Mouse (Mus musculus): ENCODE measurements around the gene Slc44a2. TPM values are rescaled to one million over a fixed set of nuclear protein-coding genes. Genes with fewer than 3 reads are reported as not detected.
"Not testable (repeated sequence)": the region's sequence is repeated elsewhere in the genome, so short reads cannot be mapped to it uniquely, and the experiment has no call there.

Gene Slc44a2
- total RNA-seq (2021): 10 to 100 TPM; 63.4 to 65.0 TPM

DNA sequence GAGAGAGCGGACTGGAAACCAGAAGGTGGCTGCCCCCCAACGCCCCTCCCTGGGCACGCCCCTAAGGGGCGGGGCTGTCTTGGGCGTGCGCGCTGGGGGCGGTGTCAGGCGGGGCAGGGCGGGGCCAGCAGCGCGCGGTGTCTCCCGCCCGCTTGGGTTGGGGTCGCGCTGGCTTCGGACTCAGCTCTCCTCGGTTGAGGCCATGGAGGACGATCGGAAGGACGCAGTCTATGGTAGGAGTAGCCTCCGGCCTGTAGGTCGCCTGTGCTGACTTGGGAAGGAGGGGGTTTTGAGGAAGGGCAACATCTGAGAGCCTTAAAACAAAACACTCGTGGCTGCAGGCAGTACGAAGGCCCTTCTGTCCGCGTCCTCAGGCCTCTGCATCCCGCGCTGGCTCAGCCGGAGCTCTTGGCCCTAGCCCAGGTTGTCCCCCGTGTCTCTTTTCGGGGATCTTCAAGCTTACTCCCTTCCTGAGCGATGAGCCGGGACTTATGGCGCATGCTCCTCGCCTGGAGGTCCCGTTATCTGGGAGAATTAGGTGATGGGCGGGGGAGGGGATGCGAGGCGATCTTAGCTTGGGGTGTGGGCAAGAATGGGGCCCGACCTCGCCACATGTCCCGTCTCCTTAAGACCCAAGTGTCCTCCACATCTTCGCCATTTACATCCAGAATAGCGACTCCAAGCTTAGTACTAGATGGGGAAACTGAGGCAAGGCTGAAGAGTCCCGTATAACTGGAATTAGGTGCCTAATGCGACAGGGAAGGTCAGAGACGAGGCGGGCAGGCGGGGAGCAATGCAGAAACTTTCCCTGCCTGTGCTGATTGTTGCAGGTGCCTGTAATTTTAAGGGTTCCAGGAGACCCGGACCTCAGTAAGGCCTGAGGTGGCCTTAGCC, at the start of gene Slc44a2:
Slc44a2 (plus strand) TSS at position 80 of the 894 bp plus-strand sequence.
- peak; percentile 91 for DNase-seq

DNA sequence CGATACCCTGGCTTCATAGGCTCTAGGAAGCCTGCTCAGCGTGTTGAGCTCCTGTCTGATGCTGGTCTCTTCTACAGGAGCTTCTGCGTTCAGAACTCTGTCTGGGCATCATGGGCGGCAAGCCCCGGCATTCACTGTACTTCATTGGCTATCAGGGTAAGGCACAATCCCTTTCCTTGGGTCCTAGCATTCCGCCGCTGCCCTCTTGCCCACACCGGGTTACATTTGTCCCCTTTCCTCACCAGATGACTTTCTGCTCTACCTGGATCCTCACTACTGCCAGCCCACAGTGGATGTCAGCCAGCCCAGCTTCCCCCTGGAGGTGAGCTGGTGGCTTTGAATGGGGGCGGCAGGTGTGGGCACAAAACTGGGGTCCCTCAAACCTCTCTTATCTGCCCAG, 48.1 kb upstream of the Slc44a2 start:
- no peak for DNase-seq

DNA sequence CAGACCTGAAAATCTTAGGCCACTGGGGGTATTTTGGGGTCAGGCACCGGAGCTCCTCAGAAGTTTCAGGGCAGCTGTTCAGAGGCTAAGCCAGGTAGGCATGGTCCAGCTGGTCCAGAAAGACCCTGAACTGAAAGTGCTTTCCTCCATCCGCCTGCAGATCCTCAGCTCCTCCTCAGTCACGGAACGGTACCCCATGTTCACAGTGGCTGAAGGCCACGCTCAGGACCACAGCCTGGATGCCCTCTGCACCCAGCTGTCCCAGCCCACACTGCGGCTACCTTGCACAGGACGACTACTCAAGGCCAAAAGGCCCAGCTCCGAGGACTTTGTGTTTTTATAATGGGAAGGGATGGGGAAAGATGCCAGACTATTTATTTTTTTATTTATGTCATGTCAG, 47.4 kb upstream of the Slc44a2 start:
- no peak for DNase-seq

DNA sequence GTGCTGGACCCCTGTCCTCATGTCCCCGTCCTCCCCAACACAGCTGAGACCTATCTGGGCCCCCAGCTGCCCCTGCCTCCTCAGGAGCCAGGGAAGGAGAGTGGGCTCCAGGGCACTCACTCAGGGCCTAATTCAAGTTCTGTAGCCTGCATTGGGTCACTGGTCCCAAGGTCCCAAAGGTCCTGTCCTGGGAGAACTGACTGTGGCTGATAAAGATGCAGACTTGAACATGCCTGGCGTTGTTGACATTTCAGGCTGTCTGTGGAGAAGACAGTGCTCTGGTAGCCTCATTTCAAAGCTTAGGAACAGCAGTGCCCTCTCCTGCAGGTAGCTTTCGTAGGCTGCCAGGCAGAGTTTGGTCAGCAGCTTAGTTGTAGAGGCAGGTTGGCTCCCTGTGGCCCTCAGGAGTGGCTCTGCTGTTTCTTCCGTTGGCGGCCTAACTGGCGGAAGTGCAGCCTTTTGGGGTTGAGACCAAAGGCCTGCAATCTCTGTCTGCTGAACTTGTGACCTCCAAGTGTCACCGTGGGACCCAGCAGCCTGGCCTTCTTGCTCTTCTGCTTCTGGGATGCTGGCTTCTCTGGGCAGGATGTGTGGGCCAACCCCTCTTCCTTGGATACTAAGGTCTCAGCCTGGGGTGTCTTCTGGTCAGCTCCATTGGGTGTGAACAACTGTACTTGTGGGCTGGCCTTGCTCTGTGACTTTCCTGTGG, 46.8 kb upstream of the Slc44a2 start:
- no peak for DNase-seq

DNA sequence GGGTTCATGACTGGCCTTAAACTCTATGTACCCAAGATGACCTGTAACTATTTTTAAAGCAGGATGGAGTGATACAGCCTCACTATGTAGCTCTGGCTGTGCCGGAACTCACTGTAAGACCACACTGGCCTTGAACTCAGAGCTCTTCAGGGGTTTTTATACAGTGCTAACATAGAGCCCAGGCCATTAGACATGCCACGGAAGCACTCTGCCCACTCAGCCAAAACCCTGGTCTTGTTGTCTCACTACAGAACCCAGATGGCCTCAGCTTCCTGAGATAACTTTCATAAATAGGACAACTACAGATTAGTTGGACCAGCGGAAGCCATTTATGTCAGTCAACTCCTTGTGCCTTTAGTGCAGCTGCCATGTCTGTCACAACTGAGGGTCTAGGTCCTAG, 46.2 kb upstream of the Slc44a2 start:
- DNase-seq: no peak

DNA sequence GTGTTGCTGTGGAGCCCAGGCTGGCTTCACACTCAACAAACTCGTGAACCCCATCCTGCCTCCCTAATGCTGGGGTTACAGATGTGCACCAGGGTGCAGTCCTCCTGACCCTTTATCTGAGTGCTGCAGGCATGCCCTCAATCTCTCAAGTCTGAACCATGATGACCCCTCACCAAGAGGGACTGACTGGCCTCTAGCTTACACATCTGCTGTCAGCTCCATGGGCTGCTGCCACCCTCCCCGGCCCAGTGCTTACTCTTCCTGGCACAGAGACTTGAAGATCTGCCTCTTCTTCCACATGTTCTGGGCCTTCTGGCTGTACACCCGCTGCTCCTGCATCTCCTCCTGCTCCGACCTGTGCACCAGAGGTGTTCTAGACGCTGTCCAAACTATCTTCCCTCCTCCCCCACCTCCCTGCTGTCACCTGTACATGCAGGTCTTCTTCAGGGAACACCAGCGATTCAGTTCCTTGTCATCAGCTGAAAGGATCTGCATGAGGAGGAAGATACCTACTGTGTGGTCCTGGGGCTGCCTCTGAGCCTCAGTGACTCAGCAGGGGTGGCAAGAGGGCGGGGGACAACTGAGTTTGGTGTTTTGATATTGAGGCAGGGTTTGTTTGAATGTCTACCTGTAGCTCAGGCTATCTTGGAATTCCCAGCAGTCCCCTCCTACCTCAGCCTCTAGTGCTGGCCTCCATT, 45.3 kb upstream of the Slc44a2 start:
- DNase-seq: no peak

DNA sequence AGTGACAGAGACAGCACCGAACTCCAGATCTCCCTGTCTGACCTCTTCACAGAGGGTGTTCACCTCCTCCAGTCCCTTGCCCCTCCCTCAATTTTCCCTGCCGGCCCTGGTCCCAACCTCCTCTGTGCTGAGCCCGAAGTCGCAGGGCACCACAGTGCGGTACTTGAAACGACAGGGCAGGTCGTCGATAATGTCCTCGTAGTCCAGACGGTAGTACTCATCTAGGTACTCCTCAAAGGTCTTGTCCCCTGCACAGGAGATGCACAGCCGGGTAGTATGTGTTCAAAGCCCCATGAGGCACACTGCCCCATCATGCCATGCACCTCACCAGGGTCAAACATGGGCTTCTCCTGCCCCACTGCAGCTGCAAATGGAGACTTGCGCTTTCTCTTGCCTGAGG, 44.8 kb upstream of the Slc44a2 start:
- DNase-seq: no peak

DNA sequence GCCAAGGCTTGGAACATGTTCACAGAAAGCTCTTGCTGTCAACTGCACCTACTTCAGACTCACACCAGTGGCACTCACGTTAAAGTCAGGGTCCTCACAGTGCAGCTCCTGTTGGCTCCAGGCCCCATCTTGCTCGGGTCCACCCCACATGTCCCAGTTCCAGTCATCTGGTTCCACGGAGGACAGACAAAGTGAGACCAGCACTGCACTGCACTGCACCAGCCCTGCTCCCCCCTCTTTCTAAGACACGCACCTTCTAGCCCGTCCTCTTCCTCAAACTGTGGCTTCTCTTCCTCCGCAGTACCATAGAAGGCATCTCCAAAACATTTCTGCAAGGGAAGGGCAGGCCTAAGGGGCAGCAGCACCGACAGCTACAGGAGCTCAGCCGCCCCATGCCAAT, 44.2 kb upstream of the Slc44a2 start:
- DNase-seq: no peak

DNA sequence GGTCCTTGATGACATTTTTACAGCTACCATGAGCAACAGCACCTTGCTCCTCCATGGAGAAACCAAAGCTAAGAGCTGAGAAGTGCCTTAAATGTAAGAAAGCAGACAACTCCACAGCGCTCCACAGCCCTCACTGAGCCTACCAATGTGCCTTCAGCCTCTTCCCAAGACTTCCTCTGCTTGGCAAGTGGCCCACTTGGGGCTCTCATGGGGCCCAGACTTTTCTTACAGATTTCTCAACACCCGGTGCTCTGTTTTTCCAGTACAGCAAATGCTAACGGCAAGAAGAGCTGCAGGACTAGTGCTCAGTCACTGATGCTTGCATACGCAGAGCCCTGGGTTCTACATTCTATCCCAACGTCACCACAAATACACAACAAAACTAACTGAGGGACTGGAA, 42.7 kb upstream of the Slc44a2 start:
- no peak for DNase-seq

DNA sequence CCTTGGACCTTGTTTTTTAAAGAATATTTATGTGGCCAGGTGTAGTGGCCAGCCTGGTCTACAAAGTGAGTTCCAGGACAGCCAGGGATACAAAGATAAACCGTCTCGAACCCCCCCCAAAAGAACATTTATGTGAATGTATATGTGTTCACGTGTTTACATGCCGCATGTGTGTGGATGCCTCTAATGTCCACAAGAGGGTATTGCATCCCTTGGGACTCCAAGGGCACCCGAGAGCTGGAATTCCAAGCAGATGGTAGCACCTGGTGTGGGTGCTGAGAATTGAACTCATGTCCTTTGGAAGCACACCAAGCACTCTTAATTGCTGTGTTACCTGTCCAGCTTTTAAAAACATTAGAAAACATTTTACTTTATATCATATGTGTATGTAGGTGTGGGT, 36.9 kb upstream of the Slc44a2 start:
- no peak for DNase-seq

DNA sequence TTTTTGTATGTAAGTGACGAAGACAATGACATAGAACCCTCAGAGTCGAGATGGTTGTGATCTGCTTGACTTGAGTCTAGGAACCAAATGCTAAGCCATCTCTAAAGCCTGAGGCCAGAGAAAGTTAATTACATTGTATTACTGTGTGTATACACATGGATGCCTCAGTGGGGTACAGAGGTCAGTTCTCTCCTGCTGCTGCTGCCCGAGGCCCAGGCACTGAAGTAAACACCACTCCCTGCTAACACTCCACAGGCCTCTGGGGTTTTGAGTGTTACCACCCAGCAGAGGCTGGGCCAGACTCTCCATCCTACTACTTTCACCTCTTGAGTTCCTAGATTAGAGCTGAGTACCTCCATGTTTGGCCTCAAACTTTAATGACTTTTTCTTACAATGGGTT, 36.5 kb upstream of the Slc44a2 start:
- DNase-seq: no peak

DNA sequence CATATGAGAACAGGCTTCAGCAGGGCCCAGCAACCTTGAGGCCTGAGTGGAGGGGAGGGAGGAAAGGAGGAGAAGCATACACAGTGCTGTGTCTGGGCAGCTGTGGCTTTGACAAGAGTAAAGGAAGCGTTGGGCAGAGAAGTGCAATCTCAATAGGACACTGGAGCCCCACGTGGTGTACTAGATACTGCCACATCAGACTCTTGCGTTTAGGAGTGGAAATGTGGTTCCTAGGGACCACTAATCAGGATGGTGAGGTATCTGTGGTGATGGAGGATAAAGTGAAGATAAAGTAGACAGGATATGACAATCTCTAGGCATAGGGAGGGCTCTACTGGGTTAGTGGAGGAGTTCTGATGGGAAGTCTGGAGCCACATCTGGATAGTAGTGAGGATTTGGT, 33.7 kb upstream of the Slc44a2 start:
- no peak for DNase-seq

DNA sequence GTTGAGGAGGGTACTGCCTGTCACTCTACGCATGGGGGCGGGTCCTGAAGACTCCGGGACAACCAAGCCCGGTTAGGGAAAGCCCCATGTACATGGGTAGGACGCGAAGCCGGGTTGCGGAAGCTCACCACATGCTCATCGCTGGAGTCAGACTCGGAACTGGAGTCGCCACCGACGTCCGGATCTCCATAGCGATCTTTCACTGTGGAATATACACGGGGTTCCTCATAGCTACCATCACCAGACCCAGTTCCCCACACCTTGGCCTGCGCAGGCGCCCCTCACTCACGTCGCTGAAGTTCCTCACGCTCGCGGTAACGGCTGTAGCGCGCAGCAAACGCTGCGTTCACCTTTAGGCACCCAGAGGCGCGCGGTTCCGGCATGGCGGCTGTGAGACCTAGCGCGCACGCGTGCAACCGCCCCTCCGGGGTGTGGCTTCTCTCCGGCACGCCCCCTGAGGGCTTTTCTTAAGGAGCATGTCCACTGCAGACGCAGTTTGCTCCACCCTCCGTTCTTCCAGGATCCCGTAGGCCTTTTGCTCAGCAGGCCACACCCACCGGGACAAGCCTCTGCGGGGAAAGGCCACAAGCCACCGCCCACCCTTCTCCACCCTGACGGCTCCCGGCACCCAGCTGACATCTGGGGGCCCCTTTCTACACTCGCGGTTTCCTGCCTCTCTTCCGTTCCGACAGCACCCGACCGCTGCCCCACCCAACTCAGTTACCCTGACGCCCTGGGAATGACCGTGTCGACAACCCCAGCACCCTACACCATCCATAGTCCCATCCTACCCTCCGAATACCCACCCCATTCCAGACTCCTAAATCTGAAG, 32.7 kb upstream of the Slc44a2 start, which contains the start of gene Kri1:
Kri1 (minus strand) TSS at position 399 of the 832 bp plus-strand sequence.
- DNase-seq: peak; percentile 98

DNA sequence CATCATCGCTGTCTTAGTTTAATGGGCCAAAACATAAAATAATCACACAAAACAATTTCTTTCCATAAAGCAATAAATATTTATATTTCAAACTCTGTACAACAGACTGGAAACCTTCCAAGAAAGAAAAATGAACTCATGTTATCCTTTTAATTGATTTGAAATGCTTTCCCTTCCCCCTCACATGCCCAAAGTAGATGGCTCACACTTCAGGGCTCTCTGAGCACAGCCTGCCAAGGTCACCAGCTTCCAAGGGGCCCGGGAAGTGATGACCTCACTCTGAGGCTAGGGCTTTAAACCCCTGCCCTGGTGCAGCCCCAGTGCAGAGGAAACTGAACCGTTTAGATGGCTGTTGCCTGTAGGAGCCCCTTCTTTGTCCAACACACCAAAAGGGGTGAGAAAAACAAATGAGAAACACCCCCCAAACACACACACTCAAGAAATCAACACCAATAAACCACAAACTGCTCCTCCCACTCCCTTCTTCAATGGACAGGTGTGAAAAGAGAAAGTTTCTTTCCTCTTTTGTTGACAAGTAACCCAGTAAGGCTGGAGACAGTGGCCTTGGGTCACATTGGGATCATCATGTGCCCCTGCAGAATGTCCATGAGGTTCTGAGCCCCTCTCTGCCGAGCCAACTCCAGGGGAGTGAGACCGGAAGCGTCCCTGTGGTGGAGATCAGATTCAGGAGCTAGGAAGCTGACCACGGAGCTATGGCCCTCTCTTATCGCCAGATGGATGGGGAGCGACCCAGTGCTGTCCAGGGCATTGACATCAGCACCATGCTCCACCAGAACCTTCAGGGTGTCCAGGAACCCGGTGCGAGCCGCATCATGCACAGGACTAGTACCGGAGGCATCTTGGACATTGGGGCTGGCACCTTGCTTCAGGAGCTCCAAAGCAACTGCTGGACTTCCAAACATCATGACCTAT, 31.8 kb upstream of the Slc44a2 start:
- DNase-seq: peak; percentile 31

DNA sequence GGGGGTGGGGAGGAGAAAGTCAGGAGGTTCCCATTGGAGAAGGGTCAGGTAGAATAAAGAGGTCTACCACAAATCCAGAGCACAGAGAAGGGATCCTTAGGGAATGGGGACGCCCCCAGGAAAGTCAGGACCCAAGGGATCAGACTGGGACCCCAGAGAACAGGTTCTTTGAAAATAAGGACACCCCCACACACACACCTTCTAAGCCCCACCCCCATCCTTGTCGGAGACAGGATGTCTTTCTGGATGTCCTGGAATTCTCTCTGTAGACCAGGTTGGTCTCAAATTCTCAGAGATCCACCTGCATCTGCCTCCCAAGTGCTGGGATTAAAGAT, 31.2 kb upstream of the Slc44a2 start:
- no peak for DNase-seq

DNA sequence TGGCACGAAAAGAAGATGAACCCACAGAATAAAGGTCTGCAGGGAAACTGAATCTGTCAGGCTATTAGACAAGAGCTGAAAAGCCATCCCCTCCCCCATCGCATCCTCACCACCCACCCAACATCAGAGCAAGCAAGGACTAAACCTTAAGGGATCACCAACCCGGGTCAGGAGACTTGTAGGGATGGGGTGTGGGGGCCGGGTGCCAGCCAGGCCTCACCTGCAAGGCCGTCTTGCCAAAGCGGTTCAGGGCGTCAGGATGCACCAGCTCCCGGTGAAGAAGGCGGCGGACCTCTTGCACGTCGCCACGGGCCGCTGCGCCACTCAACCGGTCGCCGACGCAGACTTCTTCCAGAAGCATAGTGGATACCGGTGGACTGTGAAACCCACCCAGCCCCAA, 29.9 kb upstream of the Slc44a2 start:
- DNase-seq: no peak

DNA sequence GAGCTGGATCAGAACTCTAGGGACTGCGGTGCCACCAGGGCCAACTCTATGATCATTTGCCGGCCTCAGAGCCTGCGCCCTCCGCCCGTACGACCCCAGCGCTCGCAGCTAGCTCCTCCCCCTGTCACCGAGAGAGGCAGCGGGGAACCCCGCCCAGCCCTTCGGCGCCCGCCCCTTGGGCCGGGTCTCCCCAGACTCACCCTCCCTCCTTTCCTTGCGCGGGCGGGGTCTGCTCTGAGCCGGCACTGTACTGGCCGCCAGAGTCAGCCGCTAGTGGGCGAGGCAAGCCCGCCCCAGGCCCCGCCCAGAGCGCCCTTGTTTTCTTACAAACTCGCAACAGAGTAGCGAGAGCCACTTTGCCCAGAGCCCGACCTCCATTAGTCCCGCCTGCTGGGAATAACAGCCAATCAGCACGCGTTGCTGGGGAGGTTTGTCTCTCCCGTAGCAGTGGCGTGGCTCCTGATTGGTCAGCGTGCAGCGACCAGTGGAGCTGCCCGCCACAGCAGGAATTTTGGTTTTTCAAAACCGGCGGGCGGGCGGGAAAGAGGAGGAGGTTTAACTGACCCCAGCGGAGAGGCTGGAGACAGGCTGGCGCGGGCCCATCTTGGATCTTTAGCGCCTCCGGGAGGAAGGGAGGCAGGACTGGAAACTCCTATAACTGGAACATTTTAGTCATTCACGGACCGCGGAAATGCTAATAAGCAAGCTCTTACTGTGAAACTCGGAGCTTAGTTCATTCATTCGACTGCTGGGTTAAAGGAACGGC, 29.3 kb upstream of the Slc44a2 start, which contains the start of gene Cdkn2d:
Cdkn2d (minus strand) TSS at position 386 of the 766 bp plus-strand sequence.
- peak; percentile 100 for DNase-seq

DNA sequence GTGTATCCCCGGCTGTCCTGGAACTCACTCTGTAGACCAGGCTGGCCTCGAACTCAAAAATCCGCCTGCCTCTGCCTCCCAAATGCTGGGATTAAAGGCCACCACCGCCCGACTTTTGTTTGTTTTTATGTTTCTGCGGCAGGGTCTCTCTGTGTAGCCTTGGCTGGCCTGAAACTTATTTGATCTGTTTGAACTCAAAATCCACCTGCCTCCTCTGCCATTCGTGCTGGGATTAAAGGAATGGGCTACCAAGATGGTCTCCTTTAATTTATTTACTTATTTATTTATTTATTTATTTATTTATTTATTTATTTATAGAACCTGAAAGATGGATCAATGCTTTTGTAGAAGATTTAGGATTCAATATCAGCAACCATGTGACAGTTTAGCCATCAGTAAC, 28.6 kb upstream of the Slc44a2 start:
- DNase-seq: not testable (repeated sequence)

DNA sequence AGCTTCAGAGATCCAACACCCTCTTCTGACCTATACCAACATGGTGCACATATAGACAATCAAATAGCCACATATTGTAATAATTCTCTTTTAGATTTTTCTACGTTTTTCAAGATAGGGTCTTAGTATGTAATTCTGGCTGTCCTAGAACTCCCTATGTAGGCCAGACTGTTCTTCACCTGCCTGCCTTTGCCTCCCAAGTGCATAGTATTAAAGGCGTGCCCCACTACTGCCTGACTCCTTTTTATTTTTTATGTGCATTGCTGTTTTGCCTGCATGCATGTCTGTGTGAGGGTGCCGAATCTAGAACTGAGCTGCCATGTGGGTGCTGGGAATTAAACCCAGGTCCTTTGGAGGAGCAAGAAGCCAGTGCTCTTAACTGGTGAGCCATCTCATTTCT, 28.2 kb upstream of the Slc44a2 start:
- DNase-seq: no peak

DNA sequence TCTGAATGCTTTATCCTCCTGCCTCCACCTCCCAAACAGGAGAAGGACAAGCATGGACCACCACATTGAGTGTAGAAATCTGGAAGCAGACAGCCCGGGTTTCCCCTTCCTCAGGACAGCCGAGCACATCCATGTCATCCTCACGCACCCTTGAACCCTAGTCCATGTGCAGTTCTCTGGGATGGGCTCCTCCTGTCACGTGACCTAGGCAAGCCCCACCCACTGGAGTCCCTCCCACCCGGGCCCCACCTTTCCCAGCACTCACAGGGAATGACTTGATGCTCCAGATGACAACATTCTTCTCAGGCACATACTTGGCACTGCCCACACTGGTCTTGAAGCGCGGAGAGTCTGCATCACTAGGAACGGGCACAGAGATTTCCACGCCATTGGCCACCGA, 21.5 kb upstream of the Slc44a2 start:
- DNase-seq: no peak
